Mouse (Mus musculus) CH12F3 (cell line): ENCODE results near the gene Tab1.

Experiments
- in situ Hi-C: fragments of 300-500 bp; cut with MboI; formaldehyde crosslinking; loops from 2 replicates; pipeline ENCODE4 v1.14.3; 2020; ENCODE audit warnings: low sequenced_read_pairs

Tab1 gene

DNA sequence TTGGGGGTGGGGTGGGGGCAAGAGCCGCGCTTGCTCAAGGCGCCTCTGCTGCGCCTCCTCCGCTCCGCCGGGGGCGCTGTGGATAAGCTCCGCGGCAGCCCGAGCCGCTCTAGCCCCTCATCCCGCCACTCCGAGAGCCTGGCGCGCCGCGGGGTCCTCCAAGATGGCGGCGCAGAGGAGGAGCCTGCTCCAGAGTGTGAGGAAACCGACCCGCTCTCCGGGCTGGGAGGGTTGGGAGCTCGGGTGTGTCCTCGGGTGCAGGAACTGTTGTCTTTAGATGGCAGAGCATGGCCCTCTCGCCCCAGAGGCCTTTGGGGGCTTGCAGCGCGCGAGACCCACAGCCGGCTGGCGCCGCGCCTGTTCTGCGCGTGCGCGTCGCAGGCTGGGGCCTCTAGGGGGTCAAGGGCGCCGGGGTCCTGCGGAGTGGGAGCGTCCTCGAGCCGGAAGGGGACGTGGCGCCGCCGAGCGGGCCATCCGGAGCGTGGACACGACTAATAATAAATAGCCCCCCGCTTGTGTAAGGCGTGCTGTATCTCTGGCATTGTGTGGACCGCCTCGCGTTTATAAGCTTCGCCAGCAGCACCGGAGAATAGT is at the start of gene Tab1:
TSS of gene Tab1 (plus strand) at position 135 of the 594 bp plus-strand sequence.
- in situ Hi-C loops: no loop called here

GRCm38 (mm10) chr15:80083276-80083731 is 49.6 kb upstream of the Tab1 start:
- in situ Hi-C loops: no loop called here

DNA sequence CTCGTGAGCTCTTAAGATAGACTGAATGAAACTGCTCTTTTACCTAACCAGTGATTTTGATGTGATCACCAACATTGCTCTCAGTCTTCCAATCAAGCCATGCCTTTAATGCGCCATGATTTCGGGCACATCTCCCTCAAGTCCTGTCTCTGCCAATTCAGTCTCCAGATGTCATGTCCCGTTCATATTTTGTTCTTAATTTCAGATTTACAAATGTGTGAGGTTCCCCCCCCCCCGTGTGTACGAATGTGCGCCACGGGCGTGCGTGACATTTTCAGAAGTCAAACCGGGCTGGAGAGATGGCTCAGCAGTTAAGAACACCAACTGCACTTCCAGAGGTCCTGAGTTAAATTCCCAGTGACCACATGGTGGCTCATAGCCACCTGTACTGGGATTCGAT is 49.2 kb upstream of the Tab1 start:
- in situ Hi-C loops: no loop called here

GRCm38 (mm10) chr15:80087406-80088012 is 45.4 kb upstream of the Tab1 start:
- in situ Hi-C loops: no loop called here

DNA sequence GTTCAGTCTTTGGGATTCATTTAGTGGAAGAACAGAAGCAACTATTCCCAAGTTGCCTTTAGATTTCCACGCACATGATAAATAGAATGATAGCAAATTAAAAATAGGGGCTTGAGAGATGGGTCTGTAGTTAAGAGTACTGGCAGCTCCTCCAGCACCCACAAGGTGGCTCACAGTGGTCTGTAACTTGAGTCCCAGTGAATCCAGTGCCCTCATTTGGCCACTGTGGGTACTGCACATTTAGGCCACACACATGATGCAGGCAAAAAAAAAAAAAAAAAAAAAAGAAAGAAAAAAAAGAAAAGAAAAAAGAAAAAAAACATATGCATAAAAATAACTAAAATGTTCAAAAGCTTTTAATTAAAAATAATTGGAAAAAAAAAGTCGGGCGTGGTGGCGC is 44.3 kb upstream of the Tab1 start:
- in situ Hi-C loops: no loop called here

DNA sequence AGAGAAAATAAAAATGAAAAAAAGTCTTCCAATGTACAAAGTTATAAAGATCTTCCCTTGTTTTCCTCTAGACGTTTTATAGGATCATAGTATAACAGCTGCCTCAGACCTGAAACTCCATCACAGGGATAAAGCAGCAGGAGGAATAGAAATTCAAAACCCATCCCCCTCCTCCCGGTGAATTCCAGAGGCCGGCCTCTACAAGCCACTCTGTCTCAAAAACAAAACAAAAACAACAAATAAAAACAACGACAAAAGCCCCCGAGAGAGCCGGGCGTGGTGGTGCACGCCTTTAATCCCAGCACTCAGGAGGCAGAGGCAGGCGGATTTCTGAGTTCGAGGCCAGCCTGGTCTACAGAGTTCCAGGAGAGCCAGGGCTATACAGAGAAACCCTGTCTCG is 42.8 kb upstream of the Tab1 start:
- in situ Hi-C loops: loop anchor here (10.0 kb wide), 1 partner anchor 135 kb away; no protein-coding TSS in a partner anchor

- in situ Hi-C loops: loop anchor here (10.0 kb wide), 1 partner anchor 134 kb away; no protein-coding TSS in a partner anchor
These were observed 42.2 kb upstream of the Tab1 start for GRCm38 (mm10) chr15:80090741-80091120.

GRCm38 (mm10) chr15:80091121-80091955 is 41.6 kb upstream of the Tab1 start, which contains the start of the genes Syngr1 and Rpl3:
Gene Syngr1 (plus strand): TSS chr15:80091334.
Gene Rpl3 (minus strand): TSS chr15:80091868.
- in situ Hi-C loops: loop anchor here (10.0 kb wide), 1 partner anchor 133 kb away; no protein-coding TSS in a partner anchor

- in situ Hi-C loops: loop anchor here (10.0 kb wide), 1 partner anchor 133 kb away; no protein-coding TSS in a partner anchor
These were observed 40.9 kb upstream of the Tab1 start for GRCm38 (mm10) chr15:80092041-80092441.

DNA sequence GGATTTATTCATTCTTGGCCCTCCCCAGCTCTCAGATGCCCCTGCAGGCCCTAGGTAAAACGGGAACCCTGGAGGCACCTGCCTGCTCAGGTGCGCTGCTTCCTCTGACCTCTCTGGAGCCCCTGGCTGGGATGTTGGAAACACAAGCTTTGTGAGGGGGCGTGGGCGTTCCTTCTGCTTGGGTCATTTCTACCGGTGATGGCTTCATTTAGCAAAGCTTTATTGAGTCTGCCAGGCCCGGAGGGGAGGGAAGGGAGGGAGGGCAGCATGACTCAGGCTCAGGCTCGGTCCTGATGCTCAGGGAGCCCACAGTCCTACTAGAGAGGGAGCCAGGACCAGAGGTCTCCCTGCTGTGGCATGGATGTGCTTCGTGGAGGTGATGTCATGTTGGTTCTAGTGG is 40.3 kb upstream of the Tab1 start:
- in situ Hi-C loops: loop anchor here (10.0 kb wide), 1 partner anchor 132 kb away; no protein-coding TSS in a partner anchor

- in situ Hi-C loops: loop anchor here (10.0 kb wide), 1 partner anchor 131 kb away; no protein-coding TSS in a partner anchor
These were observed 38.7 kb upstream of the Tab1 start for GRCm38 (mm10) chr15:80094201-80094600.

- in situ Hi-C loops: loop anchor here (10.0 kb wide), 1 partner anchor 129 kb away; no protein-coding TSS in a partner anchor
These were observed 37.3 kb upstream of the Tab1 start for GRCm38 (mm10) chr15:80095596-80095995.

GRCm38 (mm10) chr15:80096406-80096805 is 36.5 kb upstream of the Tab1 start:
- in situ Hi-C loops: loop anchor here (10.0 kb wide), 1 partner anchor 128 kb away; no protein-coding TSS in a partner anchor

GRCm38 (mm10) chr15:80096946-80097881 is 35.7 kb upstream of the Tab1 start:
- in situ Hi-C loops: loop anchor here (10.0 kb wide), 1 partner anchor 128 kb away; no protein-coding TSS in a partner anchor

- in situ Hi-C loops: loop anchor here (10.0 kb wide), 1 partner anchor 127 kb away; no protein-coding TSS in a partner anchor
These were observed 34.9 kb upstream of the Tab1 start for GRCm38 (mm10) chr15:80097999-80098461.

DNA sequence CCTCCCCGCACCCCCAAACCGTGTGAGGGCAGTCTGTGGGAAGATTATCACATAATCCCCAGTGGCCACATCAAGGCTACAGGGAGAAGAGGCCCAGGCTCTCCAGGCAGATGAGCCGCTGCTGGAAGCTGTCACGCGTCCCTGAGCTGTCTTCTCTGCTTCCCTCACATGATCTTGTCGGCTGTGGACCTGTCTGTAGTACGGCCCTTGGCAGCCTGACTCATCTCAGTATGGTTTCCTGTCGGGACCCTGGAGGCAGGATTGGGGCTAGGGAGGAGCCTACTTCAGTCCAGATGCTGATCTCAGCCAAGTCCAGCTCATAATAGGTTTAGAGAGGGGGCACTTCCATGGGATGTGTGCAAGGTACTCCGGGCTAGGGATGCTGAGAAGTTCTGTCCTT is 34.1 kb upstream of the Tab1 start:
- in situ Hi-C loops: loop anchor here (10.0 kb wide), 1 partner anchor 126 kb away; no protein-coding TSS in a partner anchor

DNA sequence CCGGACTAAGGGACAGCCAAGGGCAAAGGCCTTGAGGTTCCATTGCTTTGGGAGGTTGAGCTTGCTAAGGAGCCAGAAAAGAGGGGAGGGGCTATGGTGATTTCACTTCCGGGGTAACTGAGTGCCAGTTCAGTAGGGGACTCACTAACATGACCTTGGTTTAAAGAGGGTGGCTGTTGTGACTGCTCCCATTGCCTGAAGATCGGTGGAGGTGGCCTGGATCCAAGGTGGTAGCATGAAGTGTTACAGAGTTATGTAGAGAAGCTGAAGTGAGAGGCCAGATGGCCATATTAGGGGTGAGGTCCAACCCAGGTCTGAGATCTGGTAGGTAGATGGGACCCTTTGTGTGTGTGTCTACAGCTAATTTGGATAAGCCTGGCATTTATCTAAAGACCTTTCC is 33.5 kb upstream of the Tab1 start:
- in situ Hi-C loops: loop anchor here (10.0 kb wide), 1 partner anchor 125 kb away; no protein-coding TSS in a partner anchor

DNA sequence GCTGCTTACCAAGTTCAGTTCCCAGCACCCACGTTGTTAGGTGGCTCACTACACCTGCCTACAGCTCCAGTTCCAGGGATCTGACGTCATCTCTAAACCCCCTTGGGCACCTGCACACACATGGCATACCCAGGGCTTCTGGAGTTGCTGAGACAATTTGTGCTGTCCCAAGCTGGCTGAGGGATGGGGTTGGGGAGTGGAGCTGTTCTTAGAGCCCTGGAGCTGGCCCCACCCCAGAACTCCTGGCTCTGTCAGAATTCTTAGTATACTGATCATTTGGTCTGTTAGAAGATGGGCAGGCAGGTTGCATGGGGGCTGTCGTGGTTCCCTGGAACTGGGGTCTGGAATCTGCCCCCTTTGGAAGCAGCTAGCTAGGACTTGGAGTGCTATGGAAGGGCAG is 32.7 kb upstream of the Tab1 start:
- in situ Hi-C loops: no loop called here

GRCm38 (mm10) chr15:80100871-80101270 is 32.1 kb upstream of the Tab1 start:
- in situ Hi-C loops: no loop called here

GRCm38 (mm10) chr15:80101503-80101902 is 31.4 kb upstream of the Tab1 start:
- in situ Hi-C loops: no loop called here
